Mouse (Mus musculus) embryo, embryonic 11.5 days (tissue): Measurements from ENCODE around the gene Reg4.

Source experiments
- DNase-seq: peaks from one replicate; pipeline ENCODE4 v3.0.0-alpha.2; 2012; ENCODE audit warnings: low read depth, low spot score

Gene Reg4

DNA sequence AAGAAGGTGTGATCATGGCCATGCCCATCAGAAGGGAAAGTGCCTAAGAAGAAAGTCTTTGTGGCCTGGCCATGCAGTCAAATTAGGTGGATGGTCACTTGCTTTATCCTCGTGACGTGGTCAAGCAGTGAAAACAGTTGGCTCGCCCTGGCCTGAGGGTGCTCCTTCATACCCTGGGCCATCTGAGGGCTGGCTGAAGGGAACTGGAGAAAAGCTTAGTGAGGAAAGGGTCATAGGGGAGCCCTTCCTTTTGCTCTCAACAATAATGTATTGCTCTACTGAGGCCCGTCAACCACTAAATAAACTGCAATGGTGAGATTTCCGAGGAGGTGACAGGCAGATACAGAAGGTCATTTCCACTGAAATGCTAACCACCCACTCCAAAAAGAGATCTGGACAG lies 15.3 kb downstream of the Reg4 start:
- no peak for DNase-seq

DNA sequence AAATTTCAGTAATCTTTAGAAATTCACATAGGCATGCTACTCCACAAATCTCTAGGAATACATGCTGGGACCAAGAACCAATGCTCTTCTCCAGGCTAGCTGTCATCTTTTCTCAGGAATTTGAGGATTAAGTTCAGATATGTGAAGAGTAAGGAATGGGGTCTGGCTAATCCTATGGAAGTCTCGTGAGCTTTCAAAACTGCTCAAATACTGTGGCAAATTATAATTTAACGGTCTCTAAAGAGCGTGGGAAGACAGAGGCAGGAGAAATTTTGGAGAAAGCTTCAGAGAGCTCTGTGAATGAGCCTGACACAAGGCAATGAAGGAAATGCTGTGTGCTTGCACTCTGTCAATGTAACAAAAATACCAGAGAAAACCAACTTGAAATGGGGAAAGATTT lies 16.2 kb downstream of the Reg4 start:
- DNase-seq = no peak

DNA sequence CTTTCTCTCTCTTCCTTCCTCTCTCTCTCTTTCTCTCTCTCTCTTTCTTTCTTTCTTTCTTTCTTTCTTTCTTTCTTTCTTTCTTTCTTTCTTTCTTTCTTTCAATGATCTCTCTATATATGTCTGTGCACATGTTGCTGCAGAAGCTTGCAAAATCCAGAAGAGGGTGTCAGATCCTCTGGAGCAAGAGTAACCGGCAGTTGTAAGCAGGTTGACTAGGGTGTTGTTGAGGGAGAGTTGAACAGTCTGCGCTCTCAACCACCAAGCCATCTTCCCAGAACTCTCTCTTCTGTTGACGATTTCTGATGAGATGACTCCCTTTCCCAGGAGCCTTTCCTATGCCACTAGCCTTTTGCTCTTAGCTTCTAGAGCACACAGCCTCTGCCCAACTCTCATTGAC lies 20.1 kb downstream of the Reg4 start:
- no peak for DNase-seq

DNA sequence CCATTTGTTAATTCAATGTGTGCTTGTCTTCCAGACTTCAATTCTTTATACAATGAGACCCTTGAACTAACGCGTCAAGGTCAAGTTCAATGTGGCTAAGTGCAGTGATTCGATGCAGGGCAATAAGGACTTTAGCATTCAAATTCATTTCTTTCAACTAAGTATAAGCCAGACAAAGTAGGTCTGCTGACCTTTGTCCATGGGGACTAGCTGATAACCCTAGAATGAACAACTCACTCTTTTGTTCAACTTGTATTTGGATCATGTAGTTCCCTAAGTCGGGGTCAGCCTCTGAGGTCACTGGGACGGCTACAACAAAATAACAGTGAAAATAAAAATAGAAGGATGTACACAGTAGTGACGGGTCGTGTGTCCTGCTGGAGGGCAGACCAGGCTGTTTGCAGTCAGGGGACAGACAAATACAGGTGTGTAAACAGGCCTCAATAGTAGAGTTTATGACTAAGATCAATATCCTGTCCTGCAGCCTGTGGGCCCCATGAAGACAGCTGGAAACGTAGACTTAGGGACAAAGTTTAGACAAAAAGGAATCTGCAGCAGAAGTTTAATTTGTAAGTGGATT lies 20.6 kb downstream of the Reg4 start:
- DNase-seq = no peak

DNA sequence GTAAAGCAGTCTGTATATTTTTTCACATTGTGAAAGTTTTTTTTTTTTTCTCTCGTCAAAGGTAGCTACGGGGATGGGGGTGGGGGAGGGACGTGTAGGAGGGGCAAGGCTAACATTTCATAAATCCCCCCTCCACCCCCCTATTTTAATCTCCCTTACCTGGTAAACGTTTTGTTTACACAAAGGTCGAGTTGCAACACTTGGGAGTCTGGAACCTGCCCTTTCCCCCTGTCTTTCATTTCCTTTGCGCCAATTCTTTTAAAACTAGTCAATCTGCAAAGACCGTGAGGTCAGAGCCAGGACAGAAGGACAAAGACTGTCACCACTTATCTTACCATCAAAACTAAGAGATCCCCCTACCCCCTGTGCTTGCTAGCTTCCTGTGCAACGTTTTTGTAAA lies 23.9 kb downstream of the Reg4 start:
- DNase-seq = no peak

DNA sequence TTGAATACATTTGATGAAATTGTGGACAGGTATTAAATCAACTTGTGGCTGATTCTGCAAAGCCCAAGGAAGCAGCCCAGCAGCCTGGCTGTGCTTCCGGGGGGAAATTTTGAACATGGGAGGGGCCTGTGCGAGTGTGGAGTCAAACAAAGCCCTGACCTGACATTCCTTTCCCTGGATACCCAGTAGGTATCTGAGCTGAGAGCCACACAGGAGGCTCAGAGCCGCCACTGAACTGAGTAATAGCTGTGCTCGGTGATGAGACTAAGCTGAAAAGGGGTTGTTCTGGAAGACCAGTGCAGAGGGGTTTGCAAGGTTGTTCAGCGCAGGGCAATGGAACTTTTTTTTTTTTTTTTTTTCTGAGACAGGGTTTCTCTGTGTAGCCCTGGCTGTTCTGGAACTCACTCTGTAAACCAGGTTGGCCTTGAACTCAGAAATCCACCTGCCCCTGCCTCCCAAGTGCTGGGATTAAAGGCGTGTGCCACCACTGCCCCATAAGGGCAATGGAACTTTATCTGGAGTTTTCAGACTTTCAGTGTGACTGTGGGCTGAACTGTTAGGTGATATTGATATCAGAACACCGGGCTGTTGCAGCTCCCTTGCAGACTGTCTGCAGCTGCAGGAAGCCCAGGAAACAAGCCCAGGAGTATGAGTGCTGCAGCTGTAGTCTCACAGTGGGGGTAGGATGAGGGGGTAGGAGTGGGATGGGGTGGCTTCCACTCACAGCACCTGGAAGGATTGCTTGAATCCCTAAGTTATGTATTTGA lies 25.2 kb downstream of the Reg4 start:
- DNase-seq = no peak

DNA sequence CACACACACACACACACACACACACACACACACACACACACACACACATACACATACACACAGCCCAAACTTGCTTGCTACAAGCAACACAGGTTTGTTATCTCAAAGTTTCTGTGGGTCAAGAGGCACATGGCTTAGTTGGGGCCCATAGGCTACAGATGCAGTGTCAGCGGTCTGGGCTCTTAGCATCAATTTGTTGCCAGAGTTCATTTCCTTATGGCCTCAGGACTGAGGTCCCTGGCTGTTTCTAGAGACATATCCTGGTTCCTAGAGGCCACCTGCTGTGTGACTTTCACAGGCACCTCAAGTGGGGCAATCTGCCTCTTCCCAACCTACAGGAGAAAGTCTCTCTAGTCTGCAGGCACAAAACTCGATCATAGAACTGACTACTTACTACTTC lies 27.4 kb downstream of the Reg4 start:
- no peak for DNase-seq

DNA sequence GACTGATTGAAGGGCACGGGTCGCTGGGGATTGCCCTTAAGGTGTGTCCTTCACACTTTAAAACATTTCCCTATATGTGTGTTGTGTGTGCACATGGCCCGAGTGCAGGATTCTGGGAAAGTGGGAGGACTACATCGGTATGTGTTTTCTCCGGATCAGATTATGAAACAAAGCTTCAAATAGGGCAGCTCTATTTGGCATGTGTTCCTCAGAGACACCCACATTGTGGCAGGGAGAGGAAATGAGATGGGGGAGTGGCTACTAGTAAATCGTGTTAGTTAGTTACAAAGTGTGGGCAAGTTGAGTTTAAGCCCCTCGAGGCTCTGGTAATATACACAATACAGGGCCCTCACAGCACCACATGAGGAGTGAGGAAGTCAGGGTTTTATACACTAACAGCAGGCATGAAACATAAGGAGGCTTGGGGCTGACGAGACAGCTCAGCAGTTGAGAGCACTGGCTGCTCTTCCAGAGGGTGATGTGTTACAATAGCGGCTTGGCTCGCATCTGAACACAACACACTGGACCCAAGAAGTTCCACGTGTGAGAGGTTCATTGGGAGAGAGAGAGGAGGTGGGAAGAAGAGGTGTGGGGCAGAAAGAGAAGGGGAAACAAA lies 28.0 kb downstream of the Reg4 start:
- DNase-seq = no peak

DNA sequence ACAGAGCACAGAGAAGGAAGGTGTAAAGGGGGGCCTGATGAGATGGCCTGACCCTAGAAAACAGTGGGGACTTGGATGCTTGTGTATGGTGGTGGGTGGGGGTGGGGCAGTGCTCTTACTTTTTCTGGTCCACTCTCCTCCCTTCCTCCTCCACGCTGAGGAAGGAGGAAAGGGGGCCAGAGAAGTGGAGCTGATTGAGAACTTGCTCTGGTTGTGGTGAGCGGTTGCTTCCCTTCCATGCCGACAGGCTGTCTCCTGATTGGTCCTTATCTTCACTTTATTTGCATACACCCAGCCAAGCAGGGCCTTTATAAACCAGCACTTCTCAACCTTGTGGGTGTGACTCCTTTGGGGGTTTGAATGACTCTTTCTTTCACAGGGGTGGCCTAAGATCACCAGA lies 32.1 kb downstream of the Reg4 start:
- DNase-seq = no peak

DNA sequence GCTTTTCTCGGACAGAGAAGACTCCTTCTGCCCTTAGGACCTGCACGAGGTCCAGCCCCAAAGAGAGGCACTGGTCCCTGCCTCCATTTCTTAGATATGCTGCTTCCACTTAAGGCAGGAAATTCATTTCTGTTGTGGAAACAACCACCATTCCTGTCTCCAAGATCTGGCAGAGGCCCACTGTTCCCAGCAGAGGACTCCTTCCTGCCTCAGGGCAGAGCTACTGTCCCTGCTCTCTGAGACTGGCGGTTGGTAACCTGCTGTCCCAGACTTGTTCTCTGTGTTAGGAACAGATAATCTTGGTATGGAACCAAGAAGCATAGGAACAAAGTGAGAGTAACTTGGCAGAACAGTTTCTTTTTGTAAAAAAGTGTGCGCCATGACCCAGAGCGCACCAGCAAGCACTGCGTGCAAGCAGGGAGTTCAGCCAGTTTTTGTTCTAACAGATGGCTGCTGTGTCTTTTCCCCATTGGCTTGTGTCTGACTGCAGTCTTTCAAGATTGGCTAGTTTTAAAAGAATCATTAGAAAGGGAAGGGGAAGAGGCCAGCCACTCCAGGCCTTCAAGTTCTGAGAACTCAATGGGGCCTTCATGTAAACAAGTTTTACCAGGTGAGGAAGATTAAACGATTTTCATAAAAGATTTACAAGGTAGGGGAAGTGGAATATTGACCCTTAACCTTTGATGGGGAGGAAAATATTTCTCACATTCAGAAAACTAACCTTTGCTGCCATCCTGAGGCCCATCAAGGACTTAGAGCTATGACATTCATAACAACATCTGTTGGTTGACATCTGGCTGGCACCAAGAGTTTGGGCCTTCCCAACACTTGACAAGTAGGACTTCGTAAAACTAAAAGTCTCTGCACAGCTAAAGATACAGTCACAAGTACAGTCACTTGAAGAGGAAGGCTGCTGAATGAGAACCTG lies 33.0 kb downstream of the Reg4 start:
- no peak for DNase-seq

DNA sequence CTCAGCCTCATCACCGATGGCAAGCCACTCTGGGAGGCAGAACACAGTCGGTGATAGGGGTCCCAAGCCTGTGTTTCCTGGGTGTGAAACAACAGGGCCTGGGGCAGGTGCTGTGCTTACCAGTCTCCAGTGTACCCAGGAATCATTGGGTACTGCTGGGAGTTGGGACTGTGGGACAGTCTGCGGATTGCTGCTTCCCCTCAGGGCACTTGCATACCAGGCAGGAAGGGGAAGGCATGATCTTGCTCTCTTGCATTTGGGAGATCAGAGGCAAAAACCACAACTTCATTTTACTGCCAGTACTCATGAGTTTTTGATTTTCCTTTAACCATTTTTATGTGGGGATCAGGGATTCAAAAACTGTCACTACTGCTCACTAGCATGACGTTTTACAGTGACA lies 36.8 kb downstream of the Reg4 start:
- DNase-seq = no peak

DNA sequence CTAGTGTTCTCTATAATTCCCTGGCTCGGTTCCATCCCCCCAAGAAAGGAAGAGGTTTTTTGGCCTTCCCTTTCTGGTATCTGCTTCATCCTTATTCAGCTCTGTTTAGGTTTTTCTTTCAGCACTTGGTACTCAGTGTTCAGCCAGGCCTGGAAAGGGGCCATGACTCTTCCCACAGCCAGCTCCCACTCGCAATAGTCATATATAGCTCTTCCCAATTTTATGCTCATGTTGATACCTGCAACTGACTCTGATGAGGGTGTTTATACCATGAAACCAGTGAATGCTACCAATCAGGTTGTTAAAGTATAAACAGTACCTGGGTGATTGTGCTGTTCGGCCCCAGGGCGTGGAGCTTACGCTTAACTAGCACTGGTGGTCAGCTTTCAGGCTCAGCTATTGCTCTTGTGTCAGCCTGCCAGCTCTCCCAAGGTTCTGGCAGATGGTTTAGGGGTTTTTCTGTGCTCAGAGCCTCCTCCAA lies 37.4 kb downstream of the Reg4 start:
- DNase-seq = no peak

DNA sequence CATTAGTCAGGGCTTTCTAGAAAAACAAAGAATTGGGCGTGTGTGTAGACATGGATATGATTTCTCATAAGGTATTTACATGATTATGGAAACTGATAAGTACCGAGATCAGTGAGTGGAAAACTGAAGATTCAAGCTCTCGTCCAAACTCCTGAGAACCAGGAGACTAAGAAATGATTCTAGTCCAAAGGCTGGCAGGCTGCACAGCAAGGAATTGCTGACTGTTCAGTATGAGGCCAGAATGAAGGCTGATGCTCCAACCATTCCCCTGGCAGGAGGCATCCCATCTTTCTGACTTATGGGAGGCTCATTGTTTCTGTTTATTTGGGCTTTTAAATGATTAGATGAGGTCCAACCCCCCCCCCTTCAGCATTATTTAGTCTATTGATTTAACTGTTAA lies 38.6 kb downstream of the Reg4 start:
- DNase-seq = no peak

DNA sequence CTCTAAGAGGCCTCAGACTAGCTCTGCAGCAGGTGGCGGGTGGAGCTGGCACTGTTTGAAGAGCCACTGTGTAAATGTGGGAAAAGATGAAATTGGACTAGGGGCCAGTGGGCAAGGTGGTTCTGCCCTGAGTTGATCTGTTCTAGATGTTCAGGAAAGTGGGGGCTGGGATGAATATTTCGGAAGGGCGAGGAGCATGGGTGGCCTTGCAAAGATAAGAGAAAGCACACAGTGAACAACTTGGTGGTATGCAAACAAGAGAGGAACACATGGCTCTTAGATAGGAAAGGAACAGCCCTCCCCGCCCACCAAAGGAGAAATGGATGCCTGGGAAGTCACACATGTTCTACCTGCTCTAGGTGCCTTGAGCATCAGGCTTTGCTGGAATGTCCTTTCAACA lies 39.5 kb downstream of the Reg4 start:
- DNase-seq = no peak

DNA sequence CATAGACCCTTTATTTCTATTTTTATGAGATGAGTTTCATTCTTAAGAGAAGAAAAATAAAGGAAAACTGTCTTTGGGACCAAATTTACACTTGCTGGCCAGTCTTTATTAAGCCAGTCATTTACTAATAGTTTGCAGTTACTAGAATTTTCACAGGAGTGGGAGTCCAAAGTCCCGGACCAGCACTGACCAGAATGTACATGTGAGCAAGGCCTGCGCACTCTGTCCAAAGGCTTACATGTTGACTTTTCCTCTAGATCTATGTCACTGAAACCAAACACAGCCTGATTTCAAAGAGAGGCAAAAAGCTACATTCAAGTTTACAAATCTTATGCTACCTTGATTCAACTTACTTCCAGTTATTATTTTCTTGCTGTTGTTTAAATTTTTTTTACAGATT lies 40.2 kb downstream of the Reg4 start:
- no peak for DNase-seq

DNA sequence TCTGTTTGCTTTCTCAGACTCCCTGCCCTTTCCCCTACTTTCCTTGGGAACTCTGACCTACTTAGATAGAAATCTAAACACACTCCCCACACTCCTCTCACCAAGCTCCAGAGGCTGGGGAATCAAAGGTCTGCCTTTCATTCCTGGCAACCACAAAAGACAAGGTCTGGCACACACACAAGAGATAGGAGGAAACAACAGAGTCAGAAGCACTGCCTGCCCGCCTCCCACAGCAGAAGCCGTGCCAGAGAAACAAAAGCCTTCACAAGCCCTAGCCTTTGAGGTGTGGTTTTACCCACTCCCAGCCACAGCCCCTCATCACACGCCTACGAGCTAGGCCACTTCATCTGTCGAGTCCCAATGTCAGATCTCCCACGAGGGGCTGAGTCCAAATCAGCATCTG lies 45.3 kb downstream of the Reg4 start:
- DNase-seq = no peak

DNA sequence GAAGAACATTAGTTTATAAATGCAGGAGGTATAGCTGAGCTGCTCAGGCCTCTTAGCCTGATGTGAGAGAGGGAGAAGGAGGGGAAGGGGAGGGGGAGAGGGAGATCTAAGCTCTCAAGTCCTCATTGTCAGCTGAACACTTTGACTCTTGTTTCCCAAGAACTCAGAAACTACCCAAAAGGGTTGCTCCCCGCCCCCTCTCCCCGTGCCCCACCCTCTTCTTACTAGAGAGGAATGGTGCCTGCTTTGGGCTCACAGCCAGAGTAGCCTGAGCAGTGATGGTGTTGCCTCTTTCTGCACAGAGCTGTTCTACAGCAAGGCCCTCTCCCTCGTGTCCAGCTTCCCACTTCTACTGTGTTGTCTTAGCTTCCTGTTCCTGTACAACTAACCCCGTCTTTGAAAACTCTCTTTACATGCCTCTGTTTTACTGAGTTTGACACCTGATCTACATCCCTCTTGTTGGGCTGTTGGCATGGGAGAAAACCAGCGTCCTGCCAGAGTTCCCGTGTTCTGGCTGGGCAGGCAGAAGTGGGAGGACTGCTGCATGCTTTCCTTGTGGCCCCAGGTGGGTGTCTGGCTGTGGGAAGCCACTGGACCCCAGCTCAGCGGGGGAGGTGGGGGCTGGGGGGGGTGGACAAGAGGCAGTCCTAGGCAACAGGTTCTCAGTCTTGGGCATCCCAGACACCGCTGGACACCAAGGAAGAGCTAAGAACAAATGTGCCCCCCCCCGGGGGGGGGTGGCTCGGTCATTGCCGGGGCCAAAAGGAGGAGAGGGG lies 51.9 kb downstream of the Reg4 start:
- DNase-seq = no peak

DNA sequence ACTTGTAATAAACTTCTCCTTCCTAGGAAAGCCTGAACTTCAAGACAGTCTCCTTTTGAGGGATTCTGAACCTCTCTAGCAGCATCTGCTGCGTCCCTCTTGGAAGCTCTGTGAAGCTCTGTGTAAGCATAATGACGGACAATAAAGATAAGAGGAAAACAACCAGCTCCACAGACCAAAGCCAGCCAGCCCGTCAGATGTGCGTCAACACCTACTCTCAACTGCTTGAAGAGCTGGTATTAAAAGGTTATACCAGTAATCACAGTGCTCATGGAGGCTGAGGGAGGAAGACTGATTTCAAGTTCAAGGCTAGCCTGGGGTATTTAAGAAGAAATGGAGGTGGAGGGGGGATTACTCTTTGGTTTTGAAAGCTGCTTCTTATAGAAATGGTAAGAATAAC lies 57.7 kb downstream of the Reg4 start:
- DNase-seq = no peak

DNA sequence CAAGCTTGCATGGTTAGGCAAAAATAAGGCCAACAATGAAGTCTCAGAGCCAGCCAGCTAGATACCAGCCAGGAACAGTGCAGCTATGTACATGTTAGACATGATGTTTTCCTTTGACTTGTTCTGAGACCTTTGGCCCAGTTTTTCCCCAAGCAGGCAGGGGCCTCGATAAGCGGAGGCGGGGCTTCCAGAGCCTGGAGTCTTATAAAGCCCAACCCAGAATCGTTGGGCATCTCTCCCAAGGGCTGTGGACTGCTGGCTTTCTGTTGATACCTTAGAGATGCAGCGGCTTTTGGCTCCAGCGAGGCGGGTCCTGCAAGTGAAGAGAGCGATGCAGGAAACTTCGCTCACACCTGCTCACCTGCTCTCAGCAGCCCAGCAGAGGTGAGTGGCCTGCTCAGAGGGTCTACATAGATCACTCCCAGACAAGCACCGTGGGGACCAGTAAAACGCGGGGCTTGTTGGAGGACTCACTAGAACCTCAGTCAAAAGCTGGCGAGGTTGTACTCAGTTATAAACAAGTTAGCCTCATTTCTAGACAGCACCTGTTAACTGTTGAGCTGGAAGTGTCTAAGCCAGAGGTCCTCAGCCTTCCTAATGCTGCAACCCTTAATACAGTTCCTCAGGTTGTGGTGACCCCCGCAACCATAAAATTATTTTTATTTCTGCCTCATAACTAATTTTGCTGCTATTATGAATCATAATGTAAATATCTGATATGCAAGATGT lies 58.4 kb downstream of the Reg4 start, which contains the start of gene Hmgcs2:
Gene Hmgcs2, plus strand, starts transcription at position 232 of the 729 bp plus-strand sequence.
- no peak for DNase-seq

DNA sequence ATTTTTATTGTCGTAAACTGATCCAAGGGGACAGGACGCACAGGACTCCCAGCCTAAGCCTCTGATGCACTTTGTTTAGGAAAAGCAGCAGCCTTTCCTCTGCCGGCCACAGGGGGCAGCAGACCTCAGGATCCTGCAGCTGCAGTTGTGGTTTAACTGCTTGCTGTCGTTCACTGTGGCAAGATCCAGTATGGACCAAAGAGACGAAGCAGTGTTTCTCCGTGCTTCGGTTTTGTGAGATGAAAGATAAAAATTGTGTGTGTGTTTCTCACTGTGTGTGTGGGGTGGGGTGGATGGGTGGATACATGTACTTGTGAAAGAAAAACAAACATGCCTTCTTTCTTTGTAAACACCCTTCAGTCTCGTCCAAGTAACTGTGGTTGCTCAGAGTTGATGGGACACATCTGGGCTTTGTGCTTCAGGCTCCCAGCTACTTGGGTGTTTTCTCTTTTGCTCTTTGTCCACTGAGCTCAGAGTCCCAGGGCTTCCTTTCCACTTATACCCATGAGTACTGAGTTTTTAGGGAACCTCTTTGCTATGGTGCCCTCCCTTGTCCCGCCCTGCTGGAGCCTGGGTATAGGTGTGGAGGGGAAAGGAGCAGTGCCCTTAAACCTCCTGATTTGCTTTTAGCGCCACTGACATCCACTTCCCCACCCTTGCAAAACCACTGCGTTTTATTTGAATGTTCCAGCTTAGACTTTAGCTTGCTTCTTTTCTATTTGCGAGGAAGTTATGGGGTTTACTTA lies 59.1 kb downstream of the Reg4 start:
- DNase-seq = peak; percentile 39
